Mouse (Mus musculus) lung, adult 18-20 months (tissue): ENCODE data around the gene Pde4dip.

ENCODE experiments used
- DNase-seq, 2 experiments: peaks; one replicate each; pipeline ENCODE4 v3.0.0; 2022; ENCODE audit warnings: mixed read lengths in 2 of 2

The Pde4dip gene

DNA sequence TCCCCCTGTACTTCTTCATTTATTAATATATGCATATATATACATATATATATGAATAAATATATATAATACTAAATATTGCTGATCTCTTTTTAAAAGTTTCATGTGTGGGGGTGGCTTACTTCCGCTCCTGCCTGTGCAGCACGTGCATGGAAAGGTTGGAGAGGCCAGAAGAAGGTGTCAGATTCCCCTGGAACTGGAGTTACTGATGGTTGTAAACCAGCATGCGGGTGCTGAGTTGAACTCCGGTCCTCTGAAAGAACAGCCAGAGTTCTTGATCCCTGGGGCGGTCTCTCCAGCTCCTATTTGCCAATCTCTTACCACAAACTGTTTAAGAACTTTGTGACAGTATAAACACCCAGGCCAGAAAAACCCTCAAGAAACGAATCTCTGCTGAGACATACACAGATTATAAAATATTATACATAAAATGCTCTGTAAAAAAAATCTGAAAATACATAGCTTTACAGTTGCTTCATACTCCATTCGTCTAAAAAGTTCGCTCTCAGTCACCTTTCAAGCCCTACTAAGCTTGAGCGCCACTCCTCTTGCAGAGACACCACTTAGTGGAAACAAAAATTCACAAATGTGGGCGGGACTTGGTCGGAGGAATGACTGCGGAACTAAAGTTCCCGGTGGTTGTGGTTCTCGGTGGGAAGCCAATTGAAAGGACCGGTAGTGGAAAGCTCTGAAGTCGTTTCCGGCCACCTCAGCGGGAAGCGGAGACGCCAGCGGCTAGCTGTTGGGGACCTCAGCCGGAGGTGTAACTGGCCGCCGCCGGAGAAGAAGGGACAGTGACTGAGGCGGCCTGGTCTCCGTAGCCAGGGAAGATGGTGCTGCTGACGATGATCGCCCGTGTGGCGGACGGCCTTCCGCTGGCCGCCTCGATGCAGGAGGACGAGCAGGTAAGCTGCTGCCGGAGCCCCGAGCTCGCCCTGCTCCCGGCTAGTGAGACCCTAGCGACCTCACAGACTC is 12.3 kb upstream of the Pde4dip start, which contains the start of gene Sec22b:
Gene Sec22b (plus strand): TSS at position 675 of the 975 bp plus-strand sequence.
- DNase-seq = peak; percentile 92

DNA sequence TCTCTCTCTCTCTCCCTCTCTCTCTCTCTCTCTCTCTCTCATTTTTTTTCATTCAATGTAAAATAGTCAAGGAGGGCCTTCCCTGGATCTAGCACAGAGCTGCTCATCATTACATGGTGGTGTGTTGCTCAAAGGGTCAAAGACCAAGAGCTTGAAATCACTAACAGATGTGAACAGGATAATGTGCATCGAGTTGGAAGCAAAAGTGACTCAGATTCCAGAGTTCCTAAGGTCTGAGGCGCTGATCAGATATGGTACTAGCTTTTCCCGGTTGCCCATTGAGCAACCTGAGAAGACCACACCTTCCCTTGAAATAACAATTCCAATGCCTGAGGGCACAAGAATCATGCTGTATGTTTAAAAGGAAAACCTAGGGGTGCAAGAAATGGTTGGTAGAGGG is 9.9 kb upstream of the Pde4dip start:
- DNase-seq = no peak

DNA sequence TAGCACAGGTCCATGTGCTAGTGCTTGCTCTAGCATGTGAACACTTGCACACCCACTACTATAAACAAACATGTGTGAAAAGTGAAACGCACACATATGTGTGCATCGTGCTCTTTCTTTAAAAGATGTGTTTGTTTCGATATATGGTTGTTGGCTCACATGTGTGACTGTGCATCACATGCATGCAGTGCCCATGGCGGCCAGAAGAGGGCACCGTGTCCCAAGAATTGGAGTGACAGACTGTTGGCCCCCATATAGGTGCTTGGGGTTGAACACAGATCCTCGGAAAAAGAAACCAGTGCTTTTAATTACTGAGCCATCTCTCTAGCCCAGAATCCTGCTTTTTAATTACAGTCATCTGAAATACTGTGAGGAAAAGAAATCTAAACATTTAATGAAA is 6.2 kb upstream of the Pde4dip start:
- DNase-seq = peak; percentile 13 to 19

DNA sequence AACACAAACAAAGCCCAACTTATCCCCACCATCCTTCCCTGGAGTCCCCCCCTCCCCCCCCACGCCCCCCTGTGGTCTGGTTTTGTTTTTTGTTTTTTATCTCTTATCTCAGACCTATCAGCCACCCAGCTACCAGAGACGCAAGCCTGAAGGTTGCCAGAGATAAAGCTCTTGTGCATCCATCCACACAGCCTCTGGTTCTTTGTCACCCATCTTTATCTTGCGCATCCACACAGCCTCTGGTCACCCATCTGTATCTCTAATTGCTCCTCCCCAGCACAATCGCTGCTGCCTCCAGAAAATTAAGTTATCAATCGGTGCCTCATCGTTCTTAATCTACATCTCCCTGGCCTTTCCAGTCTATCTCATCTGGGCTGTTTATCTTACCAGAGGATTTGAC is 1.7 kb upstream of the Pde4dip start:
- DNase-seq = no peak

DNA sequence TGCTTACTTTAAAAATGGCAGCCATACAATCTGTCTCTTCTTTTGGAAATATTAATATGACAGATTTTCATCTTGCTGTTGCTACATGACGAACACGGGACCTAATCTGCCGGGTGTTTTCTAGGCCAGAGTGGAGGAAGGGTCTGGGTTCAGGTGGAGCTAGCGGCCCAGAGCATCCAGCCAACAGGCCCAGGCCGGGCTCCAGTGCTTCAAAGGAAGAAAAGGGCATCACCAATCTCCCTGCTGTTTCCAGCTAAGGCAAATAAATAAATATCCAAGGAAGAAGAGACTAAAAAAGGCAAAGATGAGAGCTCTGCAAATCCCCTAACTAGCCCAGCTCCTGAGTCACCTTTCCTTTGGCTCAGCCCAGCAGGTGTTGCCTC is 731 bp downstream of the Pde4dip start:
- no peak for DNase-seq

DNA sequence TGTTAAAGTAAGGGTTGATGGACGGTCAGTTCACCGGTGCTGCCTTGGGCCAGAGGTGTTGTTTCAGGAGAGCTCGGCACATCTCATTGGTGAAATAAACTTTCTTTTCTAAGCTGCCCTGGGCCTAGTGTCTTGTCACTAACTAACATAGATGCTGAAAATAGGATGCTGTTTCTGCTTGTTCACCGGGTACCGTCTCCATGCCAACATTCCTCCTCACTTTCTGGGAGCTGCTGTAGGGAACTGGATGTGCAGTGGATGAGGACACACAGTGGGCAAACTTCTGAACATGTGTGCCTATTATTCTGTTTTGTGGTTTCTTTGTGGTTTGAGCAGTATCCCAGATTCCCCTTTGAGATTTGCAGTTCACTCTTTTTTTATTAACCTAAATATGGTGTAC is 6.9 kb downstream of the Pde4dip start:
- no peak for DNase-seq

DNA sequence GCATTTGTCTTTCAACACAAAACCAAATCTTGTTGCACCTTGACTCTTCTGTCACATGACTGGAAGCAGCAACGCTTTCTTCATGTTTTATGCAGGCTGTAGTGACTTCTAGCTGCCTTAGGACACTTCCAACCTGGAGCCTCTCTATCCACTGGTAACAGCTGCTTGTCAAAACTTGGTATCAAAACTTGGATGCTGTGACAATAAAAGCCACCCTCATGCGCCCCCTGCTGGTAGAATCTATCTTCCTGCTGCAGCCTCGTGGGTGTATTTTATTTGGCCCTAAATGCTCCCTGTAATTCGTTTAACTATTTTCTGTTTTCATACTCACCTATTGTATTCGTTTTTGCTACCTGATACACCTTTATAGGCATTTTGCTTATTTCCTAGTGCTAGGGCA is 9.3 kb downstream of the Pde4dip start:
- peak; percentile 64 to 68 for DNase-seq

DNA sequence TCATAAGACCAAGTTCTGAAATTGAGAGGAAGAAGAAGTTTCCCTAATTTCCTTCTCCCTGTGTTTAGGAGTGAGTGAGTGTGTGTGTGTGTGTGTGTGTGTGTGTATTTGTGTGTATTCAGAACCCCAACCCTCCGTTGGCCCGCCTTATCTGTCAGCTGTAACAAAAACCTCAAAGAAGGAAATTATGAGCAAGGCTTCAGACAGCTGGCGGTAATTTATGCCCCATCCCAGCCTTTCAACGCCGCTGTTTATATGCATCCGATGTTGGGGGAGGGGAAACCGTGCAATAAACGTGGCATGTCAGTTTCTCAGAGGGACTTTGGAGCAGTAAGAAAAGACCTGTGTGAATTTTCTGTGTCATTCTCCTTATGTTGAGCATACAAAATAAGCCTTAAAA is 12.2 kb downstream of the Pde4dip start:
- no peak for DNase-seq

DNA sequence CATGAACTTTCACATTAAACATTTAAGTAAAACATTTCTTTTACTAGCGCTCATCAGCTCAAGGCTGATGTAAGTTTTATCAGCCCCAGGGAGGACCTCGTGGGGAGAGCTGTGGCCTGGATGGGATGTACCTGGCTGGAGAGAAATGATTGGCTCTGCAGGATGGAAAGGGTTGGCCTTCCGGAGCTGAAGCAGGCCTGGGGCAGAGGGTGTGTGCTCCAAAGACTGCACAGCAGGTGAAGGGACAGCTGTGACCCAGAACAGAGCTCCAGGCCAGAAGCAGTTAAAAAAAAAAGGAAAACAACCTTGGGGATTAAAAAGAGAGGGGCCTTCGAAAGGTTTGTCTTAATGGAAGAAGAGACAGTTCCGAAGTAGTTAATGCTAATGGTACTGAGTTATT is 13.7 kb downstream of the Pde4dip start:
- DNase-seq = no peak

DNA sequence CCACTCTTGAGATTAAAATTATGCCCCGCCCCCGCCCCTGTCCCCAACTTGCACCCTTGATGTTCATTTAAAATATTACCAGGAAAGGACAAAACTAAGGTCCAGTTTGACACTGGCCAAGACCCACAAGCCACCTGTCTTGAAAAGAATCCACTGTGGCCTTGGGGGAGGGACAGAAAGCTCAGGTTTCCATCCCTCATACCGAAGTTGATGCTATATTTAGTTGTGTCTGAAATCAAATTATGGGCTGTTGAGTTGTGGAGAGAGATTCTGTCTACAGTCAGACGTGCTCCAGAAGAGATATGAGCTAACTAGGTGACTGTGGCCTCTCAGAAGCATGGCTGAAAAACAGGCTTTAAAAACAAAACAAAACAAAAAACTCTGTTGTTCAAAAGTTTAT is 18.8 kb downstream of the Pde4dip start:
- no peak for DNase-seq

DNA sequence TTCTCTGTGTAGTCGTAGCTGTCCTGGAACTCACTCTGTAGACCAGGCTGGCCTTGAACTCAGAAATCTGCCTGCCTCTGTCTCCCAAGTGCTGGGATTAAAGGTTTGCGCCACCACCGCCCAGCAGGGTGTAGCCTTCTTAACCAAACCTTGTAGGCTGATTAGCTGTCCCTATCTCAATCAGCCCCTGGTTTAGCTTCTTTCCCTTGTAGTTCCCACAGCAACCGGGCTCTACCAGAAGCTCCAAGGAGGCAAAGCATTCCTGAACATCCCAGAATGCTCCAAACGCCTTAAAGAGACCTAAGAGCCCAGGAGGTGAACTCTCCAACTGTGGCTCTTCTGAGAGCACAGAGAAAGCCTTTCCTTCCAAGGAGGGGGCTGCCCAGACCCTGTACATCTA is 19.8 kb downstream of the Pde4dip start:
- no peak for DNase-seq

DNA sequence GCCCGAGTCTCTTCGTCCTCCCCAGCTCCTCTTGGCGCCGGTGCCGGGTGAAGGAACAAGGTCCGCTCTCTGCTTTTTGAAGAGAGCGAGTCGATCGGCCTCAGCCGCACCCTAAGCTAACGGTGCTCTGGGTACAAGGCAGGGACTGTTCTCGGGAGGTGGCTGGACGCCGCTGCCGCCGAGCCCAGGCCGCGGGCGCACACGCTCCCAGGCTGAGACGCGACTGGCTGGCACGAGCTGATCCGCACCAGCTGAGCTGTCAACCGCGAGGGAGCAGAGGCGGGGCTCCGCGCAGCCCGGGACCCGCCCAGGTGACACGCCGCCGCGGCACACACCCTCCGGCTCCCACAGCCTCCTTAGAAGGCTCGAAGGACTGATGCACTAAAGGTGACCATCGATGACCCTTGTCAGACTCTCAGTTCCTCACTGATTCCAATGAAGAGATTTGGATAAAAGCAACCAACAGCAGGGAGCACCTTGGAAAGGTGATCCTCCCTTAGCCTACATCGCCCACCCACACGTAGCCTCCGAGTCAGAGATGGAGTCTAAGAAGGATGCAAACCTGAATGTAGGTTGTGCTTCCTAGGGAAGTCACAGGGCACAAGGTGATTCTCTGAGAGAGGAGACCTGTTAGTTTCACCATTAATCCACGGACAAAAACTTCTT is 20.4 kb downstream of the Pde4dip start:
- DNase-seq = peak; percentile 66 to 74

DNA sequence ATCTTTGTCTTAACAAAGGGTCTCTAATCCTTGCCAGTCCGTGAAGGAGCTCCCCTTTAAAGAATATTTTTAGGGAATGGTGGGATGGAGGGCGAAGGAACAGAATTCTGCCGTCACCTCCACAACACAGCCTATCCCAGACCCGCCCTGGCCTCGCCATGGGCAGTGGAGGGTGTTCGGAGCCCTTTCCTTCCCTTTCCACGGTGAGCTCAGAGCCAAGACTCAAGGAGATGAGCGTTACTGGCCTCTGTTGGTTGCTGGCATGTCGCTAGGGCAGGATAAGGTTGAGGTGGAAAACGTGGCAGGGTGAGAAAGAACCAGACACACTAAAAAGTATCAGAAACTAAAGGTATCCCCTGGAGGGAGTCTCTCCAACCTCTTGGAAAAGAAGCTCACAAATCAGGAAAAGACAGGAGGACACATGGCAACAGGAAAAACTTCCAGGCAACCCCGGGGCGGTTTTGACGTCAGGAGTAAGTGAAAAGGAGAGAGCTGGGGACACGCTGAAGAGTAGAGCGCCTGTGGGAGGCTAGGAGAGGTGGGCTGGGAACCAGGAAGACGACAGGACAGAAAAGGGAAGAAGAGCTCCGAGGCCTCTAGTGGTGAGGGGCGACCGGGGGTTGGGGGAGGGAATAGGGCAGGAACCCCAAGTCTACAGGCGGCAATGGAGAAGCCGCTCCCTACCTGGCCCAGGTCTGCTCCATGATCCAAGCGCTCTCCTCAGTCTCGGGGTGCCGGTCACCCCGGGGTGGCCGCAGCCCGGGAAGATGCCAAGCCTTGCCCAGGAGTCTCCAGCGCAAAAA is 21.1 kb downstream of the Pde4dip start:
- DNase-seq = peak in 1 of 2 experiments; percentile 8

DNA sequence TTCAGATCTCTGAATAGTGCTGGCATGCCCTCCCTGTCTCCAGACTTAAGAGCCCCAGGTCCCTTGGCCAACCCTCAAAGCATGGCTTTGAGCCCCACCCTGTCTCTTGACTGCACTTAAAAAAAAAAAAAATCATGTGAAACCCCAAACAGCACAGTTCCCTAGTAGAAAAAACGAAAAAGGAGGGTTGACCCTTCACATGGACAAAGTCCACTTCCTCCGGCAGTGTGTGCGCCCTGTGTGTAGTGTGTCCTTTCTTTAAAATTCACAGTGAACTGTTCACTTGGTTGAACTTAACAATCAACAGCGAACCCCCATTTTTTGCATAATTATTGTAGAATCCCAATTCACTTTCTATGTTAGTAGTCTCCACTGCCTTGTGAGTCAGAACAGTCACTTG is 21.8 kb downstream of the Pde4dip start:
- DNase-seq = no peak

DNA sequence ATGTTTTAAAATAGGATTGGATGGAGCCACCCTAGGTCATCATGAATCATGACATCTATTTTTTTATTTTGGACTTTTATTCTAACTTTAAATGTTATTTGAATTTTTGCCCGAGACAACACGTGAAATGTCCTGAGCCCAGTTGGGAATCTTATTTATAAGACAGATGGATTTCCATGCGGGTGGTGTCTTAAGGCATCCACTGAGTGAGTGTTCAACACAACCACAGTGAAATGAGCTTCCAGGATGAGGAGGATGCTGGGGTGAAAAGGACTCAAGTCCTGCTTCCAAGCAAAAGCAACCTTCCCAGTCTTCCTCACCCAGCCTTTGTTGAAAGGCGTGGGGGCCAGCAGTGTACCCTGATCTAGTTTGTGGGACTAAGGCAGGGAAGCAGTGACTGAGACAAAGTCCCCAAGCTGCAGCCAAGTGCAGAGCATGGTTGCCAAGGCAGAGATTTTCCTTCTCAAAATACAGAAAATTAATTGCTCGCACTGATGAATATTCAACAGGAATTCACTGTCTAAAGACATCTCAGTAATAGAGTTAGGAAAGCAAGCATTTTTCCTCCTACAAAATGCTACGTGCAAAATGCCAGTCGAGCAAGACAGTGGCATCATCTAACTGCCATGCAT is 27.6 kb downstream of the Pde4dip start:
- DNase-seq = no peak

DNA sequence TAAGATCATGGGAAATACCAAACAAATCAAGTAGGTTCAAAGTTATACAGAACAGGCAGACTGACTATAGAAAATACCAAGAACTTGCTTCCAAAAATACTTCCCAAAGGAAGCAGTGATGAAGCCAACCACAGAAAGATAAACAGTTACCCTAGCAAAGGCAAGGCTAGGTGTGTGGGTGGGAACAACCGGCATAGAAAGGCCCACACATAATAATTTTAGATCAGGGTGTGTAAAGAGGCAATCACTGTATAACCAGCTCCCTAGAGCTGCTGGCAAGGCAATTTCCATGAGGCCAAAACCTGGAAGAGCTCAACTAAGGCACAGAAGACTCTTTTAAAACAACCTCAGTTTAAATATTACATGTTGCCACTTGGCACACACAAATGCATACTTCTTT is 29.1 kb downstream of the Pde4dip start:
- DNase-seq = no peak

DNA sequence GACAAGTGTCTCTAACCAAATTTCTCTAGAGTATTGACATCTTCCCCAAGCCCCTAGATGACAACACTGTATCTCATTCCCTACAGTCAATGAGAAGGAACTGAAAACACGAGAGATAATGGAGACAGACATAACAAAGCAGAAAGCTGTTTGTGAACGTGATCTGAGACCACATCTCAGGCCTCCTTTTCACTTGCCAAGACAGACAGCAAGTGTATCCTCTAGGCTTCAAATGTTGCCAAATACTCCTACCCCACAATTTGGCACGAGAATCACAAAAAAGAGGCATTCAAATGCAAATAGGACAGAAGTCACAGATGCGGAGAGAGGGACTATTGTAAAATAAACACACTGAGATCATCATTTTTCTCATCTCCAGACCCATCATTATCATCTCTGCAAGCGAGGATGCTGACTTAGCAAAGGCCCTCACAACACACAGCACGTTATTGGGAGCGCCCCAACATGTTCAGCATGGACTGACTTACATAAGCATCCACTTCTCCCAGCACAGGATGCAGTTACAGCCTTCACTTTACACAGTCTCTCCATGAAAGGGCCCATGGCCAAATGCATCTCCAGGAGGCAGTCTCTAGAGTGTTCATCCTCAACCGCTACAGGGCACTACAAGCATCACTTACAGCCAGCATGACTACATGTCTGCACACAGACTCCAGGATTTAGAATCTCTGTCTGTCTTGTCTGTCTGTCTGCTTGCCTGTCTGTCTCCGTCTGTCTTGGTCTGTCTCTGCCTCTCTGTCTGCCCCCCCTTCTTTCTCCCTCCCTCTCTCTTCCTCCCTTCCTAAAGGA is 33.7 kb downstream of the Pde4dip start:
- no peak for DNase-seq

DNA sequence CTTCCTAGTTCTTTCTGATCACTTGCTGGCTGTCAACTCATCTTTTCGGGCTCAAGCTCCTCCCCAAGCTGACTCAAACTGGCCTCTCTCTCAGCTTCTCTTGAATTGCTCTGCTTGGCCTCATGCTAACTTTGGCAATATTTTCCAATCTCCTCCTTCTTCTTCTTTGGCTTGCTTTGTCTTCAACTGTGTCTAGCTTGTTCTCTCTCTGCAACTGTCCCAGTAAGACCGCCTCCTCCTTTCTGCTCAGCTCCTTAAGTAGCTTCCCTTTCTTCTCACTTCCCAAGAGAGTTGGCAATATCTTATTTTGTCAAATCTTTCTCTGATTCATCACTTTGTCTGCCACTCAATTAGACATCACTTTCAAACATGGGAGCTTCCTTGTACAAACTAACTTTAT is 36.7 kb downstream of the Pde4dip start:
- DNase-seq = no peak

DNA sequence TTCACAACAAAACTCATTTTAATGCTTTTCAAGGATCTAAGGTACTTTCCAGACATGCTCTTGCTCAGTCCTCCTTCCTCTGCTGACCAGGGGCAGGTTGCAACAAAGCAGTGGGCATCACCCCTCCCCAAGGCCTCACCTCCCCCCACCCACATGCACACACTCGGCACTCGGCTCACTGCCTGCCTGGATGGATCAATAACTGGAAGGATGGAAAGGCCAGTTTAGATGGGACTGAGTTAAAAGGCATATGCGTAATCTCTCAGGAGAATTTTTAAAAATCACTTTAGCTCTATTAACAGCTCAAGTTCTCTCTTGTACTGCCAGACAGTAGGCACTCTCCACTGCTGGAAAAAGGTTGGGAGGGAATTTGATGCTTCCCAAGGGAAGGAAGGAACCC is 40.9 kb downstream of the Pde4dip start:
- no peak for DNase-seq

DNA sequence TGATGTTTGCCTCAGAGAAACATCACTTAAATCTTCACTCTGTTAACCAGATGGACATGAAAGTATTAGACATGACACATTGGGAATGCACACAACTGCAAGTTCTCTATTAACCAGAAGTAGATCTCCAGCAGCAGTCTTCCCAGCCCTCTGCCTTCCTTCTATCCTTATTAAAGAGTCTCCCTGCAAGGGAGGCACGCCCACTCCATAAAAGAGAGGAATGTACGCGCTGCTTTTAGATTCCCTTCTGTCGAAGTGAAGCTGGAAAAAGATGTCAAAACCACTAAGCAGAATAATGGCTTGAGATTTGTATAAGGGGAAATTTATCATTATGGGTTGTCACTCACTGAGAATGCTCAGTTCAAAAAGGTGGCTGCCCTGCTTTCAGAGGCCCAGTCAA is 42.1 kb downstream of the Pde4dip start:
- no peak for DNase-seq

DNA sequence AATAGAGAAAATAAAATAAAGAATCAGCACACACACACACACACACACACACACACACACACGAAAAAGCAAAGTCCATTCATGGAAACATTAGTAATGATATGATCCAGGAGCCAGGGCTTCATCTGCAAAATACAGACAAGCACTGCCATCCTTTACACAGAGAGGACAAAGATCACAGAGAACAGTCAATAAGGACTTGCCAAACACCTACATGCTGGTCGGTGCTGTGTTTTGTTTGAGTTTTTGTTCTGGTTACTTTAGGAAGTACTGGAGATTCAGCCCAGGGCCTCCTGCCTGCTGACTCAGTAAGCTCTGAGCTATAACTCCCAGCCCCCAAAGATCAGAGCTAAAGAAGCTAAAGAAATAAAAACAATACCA is 43.7 kb downstream of the Pde4dip start:
- DNase-seq = no peak
